In genomic region chr10:80033511-80034391, GRCm38 (mm10) we compare ENCODE assay signal across 8 mouse cellular contexts. TPM values are rescaled to one million over a fixed set of nuclear protein-coding genes. Genes with fewer than 3 reads are reported as not detected.
DNase-seq lines count a peak whose midpoint lies in the region; ATAC-seq and TF ChIP-seq lines count a peak whose summit lies in the region.

No protein-coding gene starts in this region.

- TF ChIP-seq EP300 in lung, postnatal 0 days (IDR thresholded peaks at IDR 0.05) = peak; percentile 50
- no peak for TF ChIP-seq EP300 in stomach, postnatal 0 days (optimal IDR thresholded peaks at IDR 0.05)

- no peak overlapping the region for H3K4me3 ChIP-seq in neural tube, embryonic 11.5 days (ENCODE audit: low read depth, low read length)
- no peak overlapping the region for H3K4me3 ChIP-seq in forebrain, postnatal 0 days (ENCODE audit: low read depth, low read length)
- no peak overlapping the region for H3K4me3 ChIP-seq in lung, postnatal 0 days (ENCODE audit: low read depth, low read length)
- no peak overlapping the region for H3K4me3 ChIP-seq in stomach, postnatal 0 days (ENCODE audit: low read depth, low read length)

- peaks cover 10% of the 10 kb centered on the region for H3K4me1 ChIP-seq in neural tube, embryonic 11.5 days (ENCODE audit: control insufficient read depth, insufficient read depth, low read length)
- peaks cover 7% of the 10 kb centered on the region; the same call in 1 of the 2 replicates for H3K4me1 ChIP-seq in forebrain, postnatal 0 days (ENCODE audit: insufficient read depth)
- peaks cover 34% of the 10 kb centered on the region for H3K4me1 ChIP-seq in lung, postnatal 0 days (ENCODE audit: insufficient read depth, low read depth, low read length)
- peaks cover 14% of the 10 kb centered on the region; the same call in 1 of the 2 replicates for H3K4me1 ChIP-seq in stomach, postnatal 0 days (replicated peaks; ENCODE audit: control insufficient read depth, insufficient read depth)

- peaks cover 23% of the 10 kb centered on the region for H3K36me3 ChIP-seq in neural tube, embryonic 11.5 days (ENCODE audit: control insufficient read depth, insufficient read depth, low read length)
- peaks cover 36% of the 10 kb centered on the region for H3K36me3 ChIP-seq in forebrain, postnatal 0 days (ENCODE audit: insufficient read depth)
- H3K36me3 ChIP-seq in lung, postnatal 0 days (ENCODE audit: insufficient read depth, low read length) = 0 out of 2 replicates have a peak, but pooled peaks cover 7% of the 10 kb centered on the region
- peaks cover 18% of the 10 kb centered on the region for H3K36me3 ChIP-seq in stomach, postnatal 0 days (ENCODE audit: control insufficient read depth, insufficient read depth, low read length)

- TF ChIP-seq CTCF in forebrain, postnatal 0 days (IDR thresholded peaks at IDR 0.05; ENCODE audit: low read depth) = peak; percentile 53; the same call in 1 of the 2 replicates
- TF ChIP-seq CTCF in lung, postnatal 0 days (IDR thresholded peaks at IDR 0.05) = peak; percentile 77
- peak; percentile 79 for TF ChIP-seq CTCF in stomach, postnatal 0 days (IDR thresholded peaks at IDR 0.05; ENCODE audit: low read depth)

- 44% methylated on average over 9 of the region's 9 CpGs for WGBS in neural tube, embryonic 11.5 days
- WGBS in forebrain, postnatal 0 days = 51% methylated on average over 9 of the region's 9 CpGs
- WGBS in lung, postnatal 0 days = 13% methylated on average over 9 of the region's 9 CpGs
- 23% methylated on average over 9 of the region's 9 CpGs for WGBS in stomach, postnatal 0 days

- peak; percentile 33 for DNase-seq in neural tube, embryonic 11.5 days (ENCODE audit: low spot score)
- DNase-seq in neural tube, embryonic 10.5 days (ENCODE audit: extremely low spot score, low spot score) = no peak
- peak; percentile 80 for DNase-seq in ZHBTc4 (ENCODE audit: low read depth, low spot score)
- peak; percentile 34 for DNase-seq in forebrain, postnatal 0 days
- DNase-seq in kidney, adult 9 months = peak; percentile 67
- DNase-seq in lung, postnatal 0 days (ENCODE audit: low spot score) = peak; percentile 88
- DNase-seq in stomach, postnatal 0 days (ENCODE audit: low spot score) = peak; percentile 56
- DNase-seq in layer of hippocampus, postnatal 36 days = no peak

- no peaks in the 10 kb centered on the region for H3K27me3 ChIP-seq in neural tube, embryonic 11.5 days (ENCODE audit: control insufficient read depth, insufficient read depth, low read length)
- no peaks in the 10 kb centered on the region for H3K27me3 ChIP-seq in forebrain, postnatal 0 days (ENCODE audit: insufficient read depth, low read length)
- H3K27me3 ChIP-seq in lung, postnatal 0 days (replicated peaks; ENCODE audit: insufficient read depth, low read length) = no peaks in the 10 kb centered on the region
- H3K27me3 ChIP-seq in stomach, postnatal 0 days (ENCODE audit: control insufficient read depth, insufficient read depth, low read length) = no peaks in the 10 kb centered on the region

- ATAC-seq in neural tube, embryonic 11.5 days (ENCODE audit: insufficient read depth, low FRiP score, low TSS enrichment) = no peak
- peak; percentile 34; the same call in 1 of the 2 replicates for ATAC-seq in forebrain, postnatal 0 days
- peak; percentile 71 for ATAC-seq in lung, postnatal 0 days
- ATAC-seq in stomach, postnatal 0 days (ENCODE audit: low FRiP score, low TSS enrichment) = peak; percentile 55

- H3K4me2 ChIP-seq in neural tube, embryonic 11.5 days (ENCODE audit: low read depth) = no peak overlapping the region
- H3K4me2 ChIP-seq in forebrain, postnatal 0 days (ENCODE audit: low read depth) = no peak overlapping the region
- no peak overlapping the region for H3K4me2 ChIP-seq in lung, postnatal 0 days (replicated peaks; ENCODE audit: low read depth, low read length)
- peak overlapping the region; percentile 3; the same call in 1 of the 2 replicates for H3K4me2 ChIP-seq in stomach, postnatal 0 days (replicated peaks; ENCODE audit: low read depth)

- H3K27ac ChIP-seq in neural tube, embryonic 11.5 days (ENCODE audit: low read depth, low read length) = no peak overlapping the region
- H3K27ac ChIP-seq in forebrain, postnatal 0 days (ENCODE audit: low read depth, low read length) = no peak overlapping the region
- H3K27ac ChIP-seq in lung, postnatal 0 days (ENCODE audit: low read length) = peak overlapping the region; percentile 92
- peak overlapping the region; percentile 85 for H3K27ac ChIP-seq in stomach, postnatal 0 days (replicated peaks)

- H3K9ac ChIP-seq in neural tube, embryonic 11.5 days (ENCODE audit: low read length) = no peak overlapping the region
- no peak overlapping the region for H3K9ac ChIP-seq in forebrain, postnatal 0 days
- H3K9ac ChIP-seq in lung, postnatal 0 days (replicated peaks; ENCODE audit: low read depth) = no peak overlapping the region
- H3K9ac ChIP-seq in stomach, postnatal 0 days (ENCODE audit: low read length) = peak overlapping the region; percentile 23; the same call in 1 of the 2 replicates

- no peaks in the 10 kb centered on the region for H3K9me3 ChIP-seq in neural tube, embryonic 11.5 days (ENCODE audit: control insufficient read depth, low read length)
- H3K9me3 ChIP-seq in forebrain, postnatal 0 days (ENCODE audit: low read length) = no peaks in the 10 kb centered on the region
- no peaks in the 10 kb centered on the region for H3K9me3 ChIP-seq in lung, postnatal 0 days (ENCODE audit: low read length)
- H3K9me3 ChIP-seq in stomach, postnatal 0 days (ENCODE audit: control insufficient read depth, low read length) = no peaks in the 10 kb centered on the region

RNA-seq across cellular contexts. Expression of gene Polr2e, which starts 5.8 kb away (rescaled TPM):
- polyA plus RNA-seq in neural tube, embryonic 11.5 days (2014; fragmentation: Nextera tagmentation; extraction: Ambion mirVana) = 222 and 234 TPM in 2 replicates
- total RNA-seq in forebrain, postnatal 0 days (2014; rRNA removed) = 104 and 129 TPM in 2 replicates
- 168 and 184 TPM in 2 replicates for polyA plus RNA-seq in forebrain, postnatal 0 days (2015; fragmentation: Nextera tagmentation; extraction: Ambion mirVana)
- 178 and 202 TPM in 2 replicates for polyA plus RNA-seq in lung, postnatal 0 days (2015; fragmentation: Nextera tagmentation; extraction: Ambion mirVana)
- 121 and 122 TPM in 2 replicates for polyA plus RNA-seq in stomach, postnatal 0 days (2015; fragmentation: Nextera tagmentation; extraction: Ambion mirVana)
- 10 to 100 TPM; 74.8 to 86.0 TPM for total RNA-seq in layer of hippocampus, postnatal 36 days (2021)

RNA-seq across cellular contexts. Expression of gene Gpx4, which starts 13.2 kb away (rescaled TPM):
- polyA plus RNA-seq in neural tube, embryonic 11.5 days (2014; fragmentation: Nextera tagmentation; extraction: Ambion mirVana) = 540 and 570 TPM in 2 replicates
- total RNA-seq in forebrain, postnatal 0 days (2014; rRNA removed) = 401 and 478 TPM in 2 replicates
- polyA plus RNA-seq in forebrain, postnatal 0 days (2015; fragmentation: Nextera tagmentation; extraction: Ambion mirVana) = 644 and 800 TPM in 2 replicates
- polyA plus RNA-seq in lung, postnatal 0 days (2015; fragmentation: Nextera tagmentation; extraction: Ambion mirVana) = 1,058 and 1,082 TPM in 2 replicates
- polyA plus RNA-seq in stomach, postnatal 0 days (2015; fragmentation: Nextera tagmentation; extraction: Ambion mirVana) = 435 and 445 TPM in 2 replicates
- total RNA-seq in layer of hippocampus, postnatal 36 days (2021) = 100 to 1,000 TPM; 445 to 446 TPM

RNA-seq across cellular contexts. Expression of gene Arhgap45, which starts 17.3 kb away (rescaled TPM):
- 4.6 and 4.9 TPM in 2 replicates for polyA plus RNA-seq in neural tube, embryonic 11.5 days (2014; fragmentation: Nextera tagmentation; extraction: Ambion mirVana)
- total RNA-seq in forebrain, postnatal 0 days (2014; rRNA removed) = 2.3 and 2.4 TPM in 2 replicates
- polyA plus RNA-seq in forebrain, postnatal 0 days (2015; fragmentation: Nextera tagmentation; extraction: Ambion mirVana) = 1.2 and 1.7 TPM in 2 replicates
- 20.1 and 22.2 TPM in 2 replicates for polyA plus RNA-seq in lung, postnatal 0 days (2015; fragmentation: Nextera tagmentation; extraction: Ambion mirVana)
- 2.0 TPM in 2 replicates for polyA plus RNA-seq in stomach, postnatal 0 days (2015; fragmentation: Nextera tagmentation; extraction: Ambion mirVana)
- 1 to 10 TPM; 3.2 to 4.2 TPM for total RNA-seq in layer of hippocampus, postnatal 36 days (2021)

RNA-seq across cellular contexts. Expression of gene Abca7, which starts 37.5 kb away (rescaled TPM):
- 4.3 and 7.0 TPM in 2 replicates for polyA plus RNA-seq in neural tube, embryonic 11.5 days (2014; fragmentation: Nextera tagmentation; extraction: Ambion mirVana)
- 6.1 and 6.2 TPM in 2 replicates for total RNA-seq in forebrain, postnatal 0 days (2014; rRNA removed)
- polyA plus RNA-seq in forebrain, postnatal 0 days (2015; fragmentation: Nextera tagmentation; extraction: Ambion mirVana) = 1.1 TPM in 2 replicates
- polyA plus RNA-seq in lung, postnatal 0 days (2015; fragmentation: Nextera tagmentation; extraction: Ambion mirVana) = 5.5 and 6.5 TPM in 2 replicates
- 2.6 and 3.2 TPM in 2 replicates for polyA plus RNA-seq in stomach, postnatal 0 days (2015; fragmentation: Nextera tagmentation; extraction: Ambion mirVana)
- 10 to 100 TPM; 10.9 to 11.0 TPM for total RNA-seq in layer of hippocampus, postnatal 36 days (2021)

RNA-seq across cellular contexts. Expression of gene Cnn2, which starts 45.4 kb away (rescaled TPM):
- 167 and 187 TPM in 2 replicates for polyA plus RNA-seq in neural tube, embryonic 11.5 days (2014; fragmentation: Nextera tagmentation; extraction: Ambion mirVana)
- total RNA-seq in forebrain, postnatal 0 days (2014; rRNA removed) = 19.5 and 28.2 TPM in 2 replicates
- 15.7 and 17.0 TPM in 2 replicates for polyA plus RNA-seq in forebrain, postnatal 0 days (2015; fragmentation: Nextera tagmentation; extraction: Ambion mirVana)
- 483 and 567 TPM in 2 replicates for polyA plus RNA-seq in lung, postnatal 0 days (2015; fragmentation: Nextera tagmentation; extraction: Ambion mirVana)
- 236 and 245 TPM in 2 replicates for polyA plus RNA-seq in stomach, postnatal 0 days (2015; fragmentation: Nextera tagmentation; extraction: Ambion mirVana)
- total RNA-seq in layer of hippocampus, postnatal 36 days (2021) = 1 to 10 TPM; 5.5 to 6.6 TPM

Comparison
In these comparisons a context has a peak if more than half of its experiments do, and no peak if none do; other contexts are left out.
1. DNase-seq: peak in neural tube, embryonic 11.5 days (single experiment), ZHBTc4 (single experiment), forebrain, postnatal 0 days (single experiment), kidney, adult 9 months (single experiment), lung, postnatal 0 days (single experiment) and stomach, postnatal 0 days (single experiment); none in neural tube, embryonic 10.5 days (single experiment) and layer of hippocampus, postnatal 36 days (0 of 2).
2. H3K27ac ChIP-seq: peak in lung, postnatal 0 days (single experiment) and stomach, postnatal 0 days (single experiment); none in neural tube, embryonic 11.5 days (single experiment) and forebrain, postnatal 0 days (single experiment).
3. Peak in every context shown above with its lines, with median percentiles within 50 percentile points of each other: CTCF ChIP-seq.